Mouse (Mus musculus) bone marrow macrophage, adult 2 months (primary cell): ENCODE measurements around the gene Tmem238.
"Not testable (repeated sequence)": the region's sequence is repeated elsewhere in the genome, so short reads cannot be mapped to it uniquely, and the experiment has no call there.

Source experiments
- CTCF ChIP-seq: IDR thresholded peaks from 2 replicates; pipeline ENCODE4 v1.5.1; 2012; ENCODE audit warnings: low read depth, mild to moderate bottlenecking, low read length, moderate library complexity
- POLR2A ChIP-seq: IDR thresholded peaks from 2 replicates; pipeline ENCODE4 v1.6.1; 2012; ENCODE audit warnings: mild to moderate bottlenecking, low read depth, low read length, borderline replicate concordance

GRCm38 (mm10) chr7:4811131-4811530, 21.7 kb upstream of the Tmem238 start:
- TF ChIP-seq CTCF, POLR2A: not testable (repeated sequence)
